Mouse (Mus musculus): ENCODE data around the gene Pi4k2a.
A peak's percentile ranks its signal among the peaks of the same experiment; 100 is the strongest.
"Not testable (repeated sequence)": the region's sequence is repeated elsewhere in the genome, so short reads cannot be mapped to it uniquely, and the experiment has no call there.

Gene Pi4k2a

DNA sequence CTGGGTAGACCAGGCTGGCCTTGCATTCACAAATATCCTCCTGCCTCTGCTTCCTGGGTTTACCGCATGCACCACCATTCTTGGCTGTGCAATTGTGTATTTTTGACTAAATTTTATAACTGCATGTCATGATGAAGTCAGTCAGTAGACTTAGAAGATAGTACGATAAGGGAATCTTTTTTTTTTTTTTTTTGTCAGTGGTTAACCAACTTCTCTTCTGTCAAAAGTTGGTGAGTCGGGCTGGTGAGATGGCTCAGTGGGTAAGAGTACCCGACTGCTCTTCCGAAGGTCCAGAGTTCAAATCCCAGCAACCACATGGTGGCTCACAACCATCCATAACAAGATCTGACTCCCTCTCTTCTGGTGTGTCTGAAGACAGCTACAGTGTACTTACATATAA lies 8.7 kb upstream of the Pi4k2a start:
- not testable (repeated sequence) for DNase-seq

DNA sequence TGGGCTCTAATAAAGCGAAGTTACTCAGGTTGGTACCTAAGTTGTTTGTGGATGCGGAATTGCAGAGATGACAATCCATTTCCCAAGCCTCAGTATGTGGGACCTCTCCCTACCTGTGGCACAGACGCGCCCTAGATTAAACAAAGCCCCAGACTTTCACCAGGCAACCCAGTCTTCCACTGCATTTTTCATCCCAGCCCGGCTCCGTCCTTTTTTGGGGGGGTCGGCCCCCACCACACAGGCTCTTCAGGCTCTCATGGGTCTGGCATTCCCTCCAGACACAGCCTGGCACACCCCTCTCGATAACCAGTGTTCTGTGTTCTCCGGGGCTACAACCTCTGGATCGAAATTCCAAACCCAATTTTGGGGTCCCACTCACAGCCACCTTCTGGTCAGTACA lies 4.6 kb upstream of the Pi4k2a start:
- no peak for DNase-seq

- DNase-seq, result peak in 1 of 2 experiments; percentile 20
These were observed 4.1 kb upstream of the Pi4k2a start, which contains the start of gene Morn4 for GRCm38 (mm10) chr19:42086166-42086565. Gene Morn4 (minus strand): TSS chr19:42086357.

DNA sequence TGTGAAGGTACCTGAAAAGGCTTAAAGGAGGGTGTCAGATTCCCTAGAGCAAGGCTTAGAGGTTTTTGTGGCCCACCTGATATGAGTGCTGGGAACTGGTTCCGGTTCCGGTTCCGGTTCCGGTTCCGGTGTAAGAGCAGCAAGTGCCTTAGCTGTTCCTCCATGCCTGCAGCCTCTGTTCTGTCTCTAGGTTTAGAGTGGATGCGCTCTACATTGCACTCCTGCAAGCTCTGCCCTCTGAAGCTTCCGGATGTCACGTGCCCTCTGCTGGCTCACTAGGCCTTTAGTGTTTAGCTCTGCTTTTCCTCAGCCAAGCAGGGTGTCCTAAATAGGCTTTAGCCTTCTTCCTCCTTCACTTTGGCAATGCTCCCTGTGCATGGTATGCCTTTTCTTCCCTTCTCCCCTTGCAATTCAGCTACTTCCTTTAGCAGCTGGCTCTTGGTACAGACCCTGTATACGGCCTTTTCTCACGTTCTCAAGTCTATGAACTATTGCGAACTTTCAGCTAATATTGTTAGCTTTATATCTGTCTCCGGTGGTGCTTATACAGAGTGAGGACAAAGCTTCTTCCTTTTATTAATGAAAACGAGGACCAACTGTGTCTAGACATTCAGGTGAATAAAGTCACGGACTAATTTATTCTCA lies 1.0 kb upstream of the Pi4k2a start:
- peak; percentile 70 to 81 for DNase-seq

DNA sequence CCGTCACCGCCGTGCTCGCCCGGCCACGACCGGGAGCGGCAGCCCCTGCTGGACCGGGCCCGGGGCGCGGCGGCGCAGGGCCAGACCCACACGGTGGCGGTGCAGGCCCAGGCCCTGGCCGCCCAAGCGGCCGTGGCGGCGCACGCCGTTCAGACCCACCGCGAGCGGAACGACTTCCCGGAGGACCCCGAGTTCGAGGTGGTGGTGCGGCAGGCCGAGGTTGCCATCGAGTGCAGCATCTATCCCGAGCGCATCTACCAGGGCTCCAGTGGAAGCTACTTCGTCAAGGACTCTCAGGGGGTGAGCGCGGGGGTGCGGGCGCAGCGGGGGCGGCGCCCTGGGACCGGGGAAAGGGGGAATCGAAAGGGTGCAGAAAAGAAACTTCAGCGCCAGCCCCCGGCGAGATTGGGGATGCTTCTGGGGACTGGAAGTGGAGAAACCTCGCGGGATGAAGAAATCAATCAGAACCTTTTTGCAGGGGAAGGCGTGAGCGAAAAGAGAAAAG lies 419 bp downstream of the Pi4k2a start:
- DNase-seq, result peak; percentile 50 to 67

DNA sequence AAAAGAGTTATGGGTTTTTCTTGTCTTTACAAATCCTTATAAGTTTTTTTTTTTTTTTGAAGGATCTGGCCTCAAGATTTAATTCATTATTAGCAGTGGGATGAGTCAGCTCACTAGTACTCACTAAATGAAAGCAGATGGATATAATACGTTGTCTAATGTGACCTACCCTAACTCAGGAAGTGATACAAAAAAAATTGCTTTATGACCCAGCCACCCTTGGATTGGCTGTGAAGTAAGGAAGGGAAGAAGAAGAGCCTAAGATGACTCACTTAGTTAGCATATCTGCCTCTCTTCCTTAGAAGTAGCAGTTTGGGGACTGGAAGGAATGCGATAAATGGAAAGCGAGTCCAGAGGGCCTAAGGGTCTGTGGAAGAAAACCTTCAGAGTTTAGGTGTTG lies 9.1 kb downstream of the Pi4k2a start:
- DNase-seq, result no peak

DNA sequence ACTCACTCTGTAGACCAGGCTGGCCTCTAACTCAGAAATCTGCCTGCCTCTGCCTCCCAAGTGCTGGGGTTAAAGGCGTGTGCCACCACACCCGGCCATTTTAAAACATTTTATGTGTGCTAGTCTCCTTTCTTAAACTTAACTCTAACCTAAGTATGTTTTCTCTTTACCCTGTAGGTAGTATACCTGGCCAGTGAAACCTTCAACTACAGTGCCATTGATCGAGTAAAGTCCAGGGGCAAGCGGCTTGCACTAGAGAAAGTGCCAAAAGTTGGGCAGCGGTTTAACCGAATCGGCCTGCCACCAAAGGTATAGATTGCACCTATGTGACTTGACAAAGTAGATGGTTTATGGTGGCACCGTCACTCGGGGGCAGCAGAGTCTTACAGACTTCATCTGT lies 14.4 kb downstream of the Pi4k2a start:
- DNase-seq, result no peak

DNA sequence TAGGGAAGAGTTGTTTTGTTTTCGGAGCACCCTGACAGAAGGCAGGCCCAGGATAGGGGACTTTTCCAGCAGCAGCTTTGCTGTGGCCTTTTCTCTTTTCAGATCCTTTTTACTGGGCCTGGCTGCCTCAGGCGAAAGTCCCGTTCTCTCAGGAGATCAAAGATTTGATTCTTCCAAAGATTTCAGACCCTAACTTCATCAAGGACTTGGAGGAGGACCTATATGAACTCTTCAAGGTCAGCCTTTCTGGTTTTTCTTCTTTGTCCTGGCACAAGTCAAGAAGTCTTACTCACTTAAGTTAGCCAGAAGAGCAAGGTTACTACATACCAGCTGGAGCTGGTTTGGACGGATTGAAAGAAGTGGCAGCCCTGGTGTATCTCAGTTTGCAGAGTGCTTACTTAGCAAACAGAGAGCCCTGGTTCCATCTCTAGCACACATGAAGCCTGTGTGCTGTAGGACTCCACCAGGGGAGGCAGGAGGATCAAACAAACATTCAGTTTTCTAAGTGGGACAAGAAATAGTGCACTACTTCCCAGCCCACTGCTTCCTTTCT lies 25.6 kb downstream of the Pi4k2a start:
- no peak for DNase-seq

- no peak for DNase-seq
These were observed 27.9 kb downstream of the Pi4k2a start for GRCm38 (mm10) chr19:42118142-42118541.

- no peak for DNase-seq
These were observed 28.3 kb downstream of the Pi4k2a start for GRCm38 (mm10) chr19:42118596-42118995.

DNA sequence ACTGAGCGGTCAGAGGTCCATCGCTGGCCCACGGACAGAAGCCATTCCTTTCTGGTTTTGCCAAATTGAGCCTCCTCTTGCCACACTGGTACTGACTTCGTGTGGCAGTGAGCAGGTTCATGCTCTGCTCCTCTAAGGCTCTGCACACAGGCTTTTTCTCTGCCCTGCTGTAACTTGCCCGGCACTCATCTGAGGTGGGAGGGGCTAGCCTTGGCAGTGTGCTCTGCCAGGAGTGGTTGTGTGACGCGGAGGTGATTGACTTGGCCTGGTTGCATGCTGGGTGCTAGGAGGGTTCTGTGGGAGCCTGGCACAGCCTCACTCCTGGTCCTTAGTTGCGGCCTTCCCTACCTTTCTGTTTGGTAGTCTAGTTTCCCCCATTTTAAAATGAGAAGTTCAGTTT lies 30.2 kb downstream of the Pi4k2a start:
- no peak for DNase-seq

DNA sequence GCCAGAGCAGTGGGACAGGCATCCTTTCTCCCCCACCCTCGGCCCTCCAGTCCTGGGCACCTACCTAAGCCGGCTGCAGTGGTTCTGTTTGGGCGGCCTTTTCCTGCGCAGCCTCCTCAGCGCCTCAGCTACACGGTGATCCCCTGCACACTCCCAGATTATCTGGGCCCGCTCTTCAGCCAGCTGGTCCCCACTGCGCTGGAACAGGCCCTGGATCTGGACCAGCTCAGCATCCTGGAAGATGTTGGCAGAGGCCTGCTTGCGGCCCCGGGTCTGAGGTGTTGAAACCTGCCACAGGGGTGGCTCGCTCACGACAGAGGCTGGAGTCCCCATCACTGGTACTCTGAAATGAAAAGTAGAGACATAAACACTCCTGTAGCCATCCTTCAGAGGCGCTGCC lies 34.4 kb downstream of the Pi4k2a start:
- DNase-seq, result no peak

DNA sequence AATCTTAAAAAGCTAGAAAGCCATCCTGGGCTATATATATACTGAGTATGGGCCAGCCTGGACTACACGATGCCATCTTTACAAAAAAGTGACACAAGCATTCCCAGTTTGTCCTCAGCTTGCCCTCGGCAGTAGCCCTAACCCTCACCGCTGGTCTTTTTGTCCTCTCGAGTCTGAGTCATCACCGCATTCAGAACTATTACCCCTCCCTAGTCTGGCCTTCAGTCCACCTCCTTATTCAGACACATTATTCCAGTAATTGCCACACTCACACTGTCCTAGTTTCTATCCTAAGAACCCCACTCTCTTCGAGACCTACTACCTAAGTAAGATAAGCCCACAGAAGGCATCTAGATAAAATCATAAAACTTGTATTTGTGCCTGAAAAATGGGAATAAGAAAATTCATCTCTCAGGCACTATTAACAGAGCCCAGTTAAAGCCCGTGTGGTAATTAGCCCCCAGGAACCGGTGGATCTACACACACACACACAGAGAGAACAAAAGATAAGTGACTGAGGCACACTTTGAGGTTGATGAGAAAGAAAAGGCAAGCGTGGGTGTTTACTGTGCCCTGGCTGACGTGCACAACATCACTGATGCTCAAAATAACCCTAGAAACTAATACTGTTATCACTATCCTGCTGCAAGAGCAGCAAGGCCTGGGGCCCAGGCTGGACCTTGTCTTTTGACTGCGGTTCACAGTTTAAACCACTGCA lies 35.4 kb downstream of the Pi4k2a start:
- DNase-seq, result no peak

- DNase-seq, result no peak
These were observed 35.9 kb downstream of the Pi4k2a start for GRCm38 (mm10) chr19:42126219-42126605.

- no peak for DNase-seq
These were observed 36.8 kb downstream of the Pi4k2a start for GRCm38 (mm10) chr19:42127024-42127423.

- DNase-seq, result no peak
These were observed 37.9 kb downstream of the Pi4k2a start for GRCm38 (mm10) chr19:42128052-42128740.

- peak; percentile 95 to 98 for DNase-seq
These were observed 38.7 kb downstream of the Pi4k2a start, which contains the start of gene Avpi1 for GRCm38 (mm10) chr19:42128787-42129508. Gene Avpi1 (minus strand): TSS chr19:42129059.

GRCm38 (mm10) chr19:42129509-42130293 lies 39.4 kb downstream of the Pi4k2a start:
- no peak for DNase-seq

DNA sequence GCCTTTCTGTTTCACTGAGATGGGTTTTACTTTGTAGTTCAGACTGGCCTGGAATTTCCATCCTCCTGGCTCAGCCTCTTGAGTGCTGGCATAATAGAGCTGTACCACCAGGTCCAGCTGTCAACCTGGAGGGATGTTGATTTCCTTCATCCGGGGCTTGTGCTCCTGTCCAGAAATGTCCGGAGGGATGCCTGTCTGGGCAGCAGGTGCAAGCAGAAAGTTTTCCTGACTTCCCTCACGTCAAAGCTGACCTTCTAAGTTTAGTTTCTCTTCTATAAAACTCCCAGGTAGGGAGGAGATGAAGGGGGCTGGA lies 40.0 kb downstream of the Pi4k2a start:
- no peak for DNase-seq

DNA sequence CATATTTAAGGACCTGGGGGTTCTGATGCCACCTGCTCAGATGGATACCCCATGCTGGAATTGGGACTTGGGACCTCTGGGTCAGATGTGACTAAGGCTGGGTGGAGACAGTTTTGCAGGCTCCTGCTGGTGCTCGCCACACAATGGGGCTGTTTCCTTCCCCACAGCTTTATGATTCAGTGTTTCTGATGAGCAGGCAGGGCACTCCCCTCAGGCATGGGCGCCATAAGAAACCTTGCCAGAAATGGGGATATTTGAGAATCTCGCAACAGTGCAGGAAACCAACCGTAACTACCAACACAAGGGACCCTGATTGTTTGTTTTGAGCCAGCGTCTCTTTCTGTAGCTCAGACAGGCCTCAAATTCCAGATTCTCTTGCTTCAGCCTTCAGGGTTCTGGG lies 40.8 kb downstream of the Pi4k2a start:
- DNase-seq, result no peak

GRCm38 (mm10) chr19:42135070-42135469 lies 44.8 kb downstream of the Pi4k2a start:
- DNase-seq, result no peak

- DNase-seq, result no peak
These were observed 45.9 kb downstream of the Pi4k2a start for GRCm38 (mm10) chr19:42136126-42136525.
